Mouse (Mus musculus): Measurements from ENCODE around the gene Gm31371.
"Not testable (repeated sequence)": the region's sequence is repeated elsewhere in the genome, so short reads cannot be mapped to it uniquely, and the experiment has no call there.

Gene Gm31371

GRCm38 (mm10) chr8:19903092-19903491, at the start of gene Gm31371:
Gm31371 (plus strand) TSS chr8:19903392.
- DNase-seq (ENCODE audit: low spot score in 2 of 2): not testable (repeated sequence)

GRCm38 (mm10) chr8:19906425-19907055, 3.3 kb downstream of the Gm31371 start:
- DNase-seq (ENCODE audit: low spot score in 2 of 2): not testable (repeated sequence)

DNA sequence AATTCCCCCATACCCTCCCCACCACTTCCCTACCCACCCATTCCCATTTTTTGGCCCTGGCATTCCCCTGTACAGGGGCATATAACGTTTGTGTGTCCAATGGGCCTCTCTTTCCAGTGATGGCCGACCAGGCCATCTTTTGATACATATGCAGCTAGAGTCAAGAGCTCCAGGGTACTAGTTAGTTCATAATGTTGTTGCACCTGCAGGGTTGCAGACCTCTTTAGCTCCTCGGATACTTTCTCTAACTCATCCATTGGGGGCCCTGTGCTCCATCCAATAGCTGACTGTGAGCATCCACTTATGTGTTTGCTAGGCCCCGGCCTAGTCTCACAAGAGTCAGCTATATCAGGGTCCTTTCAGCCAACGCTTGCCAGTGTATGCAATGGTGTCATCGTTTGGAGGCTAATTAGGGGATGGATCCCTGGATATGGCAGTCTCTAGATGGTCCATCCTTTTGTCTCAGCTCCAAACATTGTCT, 5.7 kb downstream of the Gm31371 start:
- DNase-seq (ENCODE audit: low spot score in 2 of 2): peak in 1 of 2 experiments; percentile 3

DNA sequence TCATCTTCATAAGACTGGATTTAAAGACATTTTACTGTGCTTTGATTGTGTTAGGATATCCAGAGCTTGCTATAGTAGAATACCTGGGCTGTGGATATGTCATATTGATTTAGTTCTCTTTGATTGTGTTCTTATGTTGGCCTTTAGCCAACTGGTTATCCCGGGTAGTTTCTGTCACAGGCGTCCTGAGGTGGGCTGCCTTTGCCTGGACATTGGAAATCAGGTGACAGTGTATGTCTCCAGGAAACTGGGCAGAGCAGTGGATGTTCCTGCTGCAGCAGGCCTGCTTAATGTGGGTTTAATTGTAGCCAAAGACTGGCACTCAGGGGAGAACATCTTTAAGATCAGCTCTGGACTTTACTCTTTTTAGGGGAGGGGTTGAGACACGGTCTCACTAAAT, 15.9 kb downstream of the Gm31371 start:
- DNase-seq (ENCODE audit: low spot score in 2 of 2): not testable (repeated sequence)

DNA sequence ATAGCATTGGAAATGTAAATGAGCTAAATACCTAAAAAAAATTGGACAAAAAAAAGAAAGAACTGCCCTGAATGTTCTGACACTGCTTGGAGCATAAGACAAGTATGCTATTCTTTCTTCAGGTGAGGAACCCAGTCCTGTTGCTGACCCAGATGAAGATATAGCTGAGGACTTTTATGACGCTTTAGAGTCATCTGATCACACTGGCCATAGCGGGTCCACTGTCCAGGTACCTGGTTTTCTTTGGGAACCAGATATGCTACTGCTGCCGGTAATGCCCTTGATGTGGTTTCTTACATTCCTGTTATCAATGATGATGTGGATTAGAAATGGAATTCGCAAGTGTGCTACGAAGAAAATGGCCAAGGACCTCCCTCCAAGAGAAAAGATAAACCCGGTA, 31.1 kb downstream of the Gm31371 start:
- DNase-seq (ENCODE audit: low spot score in 2 of 2): peak in 1 of 2 experiments; percentile 6

DNA sequence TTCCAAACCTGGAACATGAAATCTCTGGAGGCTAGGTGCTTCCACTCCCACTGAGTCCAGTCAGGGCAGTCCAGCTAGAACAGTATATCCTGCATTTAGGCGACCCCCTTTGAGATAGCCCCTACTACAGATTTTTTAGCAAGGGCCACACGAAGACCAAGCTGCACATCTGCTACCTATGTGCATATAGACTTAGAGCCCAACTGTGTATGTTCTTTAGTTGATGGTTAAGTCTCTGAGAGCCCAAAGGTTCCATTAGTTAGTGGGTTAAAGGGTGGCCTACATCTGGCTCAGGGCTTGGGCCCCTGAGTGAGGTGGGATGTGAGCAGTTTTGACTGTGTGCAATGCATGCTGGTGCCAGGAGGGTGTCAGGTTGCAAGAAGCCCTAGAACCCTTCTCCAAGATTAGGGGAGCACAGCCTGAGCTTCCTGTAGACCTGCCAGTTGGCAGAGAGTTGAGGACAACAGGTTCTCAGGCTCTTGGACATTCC, 32.4 kb downstream of the Gm31371 start:
- peak; percentile 1 for DNase-seq (ENCODE audit: low spot score in 2 of 2)

DNA sequence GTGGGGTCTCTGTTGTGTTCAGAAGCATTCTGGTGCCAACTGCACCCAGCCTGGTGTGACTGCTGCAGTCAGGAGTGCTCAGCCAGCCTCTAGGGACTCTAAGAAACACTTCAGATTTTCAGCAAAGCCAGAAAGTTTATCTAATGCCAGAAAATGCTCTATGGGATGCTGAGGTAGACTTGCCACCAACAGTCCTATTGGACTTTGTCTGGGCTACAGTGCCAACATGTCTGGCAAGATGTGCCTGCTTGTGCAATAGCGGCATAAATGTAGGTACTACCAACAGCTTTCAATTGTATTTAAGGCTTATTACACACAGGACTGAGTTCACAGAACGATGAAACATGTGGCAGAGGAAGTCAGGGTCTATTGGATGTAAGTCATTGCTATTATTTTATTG, 57.7 kb downstream of the Gm31371 start:
- no peak for DNase-seq (ENCODE audit: low spot score in 2 of 2)

- not testable (repeated sequence) for DNase-seq (ENCODE audit: low spot score in 2 of 2)
These were observed 60.6 kb downstream of the Gm31371 start for GRCm38 (mm10) chr8:19963766-19964165.

DNA sequence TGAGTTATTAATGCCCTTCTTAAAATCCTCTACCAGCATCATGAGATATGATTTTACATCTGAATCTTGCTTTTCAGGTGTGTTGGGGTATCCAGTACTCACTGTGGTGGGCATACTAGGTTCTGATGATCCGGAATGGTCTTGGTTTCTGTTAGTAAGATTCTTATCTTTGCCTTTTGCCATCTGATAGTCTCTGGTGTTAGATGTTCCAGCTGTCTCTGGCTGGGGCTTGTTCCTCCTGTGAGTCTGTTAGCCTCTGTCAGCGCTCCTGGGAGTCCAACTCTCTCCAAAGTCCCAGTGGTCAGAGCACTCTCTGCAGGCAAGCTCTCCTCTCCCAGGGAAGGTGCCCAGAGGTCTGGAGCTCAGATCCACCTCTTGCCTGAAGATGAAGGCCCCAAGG, 65.0 kb downstream of the Gm31371 start:
- DNase-seq (ENCODE audit: low spot score in 2 of 2): peak; percentile 20 to 32

- not testable (repeated sequence) for DNase-seq (ENCODE audit: low spot score in 2 of 2)
These were observed 72.0 kb downstream of the Gm31371 start for GRCm38 (mm10) chr8:19975237-19975636.
